Mouse (Mus musculus) adrenal gland, adult 8-10 months (tissue): Measurements from ENCODE around the gene Spdl1. TPM values are rescaled to one million over a fixed set of nuclear protein-coding genes. Genes with fewer than 3 reads are reported as not detected.
"Not testable (repeated sequence)": the region's sequence is repeated elsewhere in the genome, so short reads cannot be mapped to it uniquely, and the experiment has no call there.

Source experiments
- DNase-seq: peaks from one replicate; pipeline ENCODE4 v3.0.0; 2022
- total RNA-seq, 4 experiments: library from RNA; stranded (reverse); gene quantifications; 2 replicates each; pipeline ENCODE4 v1.2.4; 2022

Gene Spdl1
- total RNA-seq, 4 experiments from 2014 or later: 0.58 to 1.4 (median 0.72) TPM

DNA sequence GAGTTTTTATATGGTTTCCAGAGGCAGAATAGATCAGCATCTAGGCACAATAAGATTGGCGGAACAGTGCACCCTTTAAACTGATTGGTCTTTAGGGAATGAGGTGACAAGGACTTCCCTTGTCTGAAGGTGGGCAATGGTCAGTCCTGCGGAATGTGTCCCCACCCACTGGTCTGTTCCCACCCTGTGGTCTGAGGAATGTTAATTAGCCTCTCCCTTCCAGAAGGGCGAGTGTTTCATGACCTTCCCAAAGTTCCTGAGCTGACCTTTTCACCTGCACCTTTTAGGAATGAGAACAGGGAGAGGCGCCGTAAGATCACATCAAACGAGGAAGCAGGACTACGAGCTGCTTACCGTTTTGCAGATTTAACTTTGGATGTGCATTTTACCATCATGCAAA lies 35.4 kb downstream of the Spdl1 start:
- not testable (repeated sequence) for DNase-seq

DNA sequence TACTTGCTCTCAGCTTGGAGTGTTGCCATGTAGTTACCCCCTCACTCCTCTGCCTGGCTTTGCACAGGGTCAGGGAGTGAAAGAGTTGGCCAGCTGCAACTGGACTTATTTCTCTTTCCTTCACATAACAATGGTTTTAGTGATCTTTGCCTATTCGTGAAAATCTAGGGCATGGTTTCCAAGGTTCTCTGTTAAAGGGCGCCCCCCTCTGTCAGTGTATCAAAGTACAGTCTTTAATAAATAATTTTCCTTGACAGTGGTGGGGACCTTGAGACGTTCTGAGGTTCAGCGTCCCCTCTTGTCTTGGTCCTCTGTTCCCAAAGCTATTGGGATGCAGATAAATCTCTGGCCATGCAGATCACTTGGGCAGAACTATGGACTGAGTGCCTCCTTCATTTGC lies 37.3 kb downstream of the Spdl1 start:
- DNase-seq: peak; percentile 18

DNA sequence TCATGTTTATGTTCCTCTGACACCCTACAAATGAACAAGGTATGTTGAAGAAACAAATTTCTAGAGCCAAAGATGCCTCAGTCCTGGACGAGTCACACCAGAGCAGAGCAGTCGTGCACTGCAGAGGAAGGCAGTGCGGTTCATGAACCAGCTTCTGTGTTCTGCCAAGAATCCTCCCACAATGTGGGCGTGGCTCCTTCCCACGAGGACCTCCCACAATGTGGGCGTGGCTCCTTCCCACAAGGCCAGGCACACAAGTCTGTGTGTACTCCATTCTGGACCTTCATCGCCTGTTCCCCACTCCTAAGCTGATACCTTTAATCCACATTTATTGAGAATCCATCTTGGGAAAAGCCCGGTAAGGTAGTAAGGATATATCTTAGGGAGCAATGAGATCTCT lies 41.6 kb downstream of the Spdl1 start:
- no peak for DNase-seq

DNA sequence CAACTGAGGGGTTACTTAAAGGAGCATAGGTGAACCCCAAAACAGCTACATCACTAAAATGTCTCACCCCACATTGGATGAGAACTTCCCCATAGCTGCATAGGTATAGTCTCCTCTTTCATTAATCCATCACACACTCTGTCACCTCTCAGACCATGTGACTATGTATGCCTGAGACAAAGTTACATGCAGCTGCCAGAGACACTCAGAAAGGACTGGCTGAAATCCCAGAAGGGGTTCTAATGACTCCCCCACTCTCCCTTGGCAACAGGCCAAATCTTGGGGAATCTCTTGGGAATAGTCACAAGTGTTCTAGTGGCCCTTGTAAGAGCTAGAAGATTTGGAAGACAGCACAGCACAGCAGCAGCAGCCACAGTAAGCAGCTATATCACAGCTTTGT lies 48.6 kb downstream of the Spdl1 start:
- DNase-seq: no peak

DNA sequence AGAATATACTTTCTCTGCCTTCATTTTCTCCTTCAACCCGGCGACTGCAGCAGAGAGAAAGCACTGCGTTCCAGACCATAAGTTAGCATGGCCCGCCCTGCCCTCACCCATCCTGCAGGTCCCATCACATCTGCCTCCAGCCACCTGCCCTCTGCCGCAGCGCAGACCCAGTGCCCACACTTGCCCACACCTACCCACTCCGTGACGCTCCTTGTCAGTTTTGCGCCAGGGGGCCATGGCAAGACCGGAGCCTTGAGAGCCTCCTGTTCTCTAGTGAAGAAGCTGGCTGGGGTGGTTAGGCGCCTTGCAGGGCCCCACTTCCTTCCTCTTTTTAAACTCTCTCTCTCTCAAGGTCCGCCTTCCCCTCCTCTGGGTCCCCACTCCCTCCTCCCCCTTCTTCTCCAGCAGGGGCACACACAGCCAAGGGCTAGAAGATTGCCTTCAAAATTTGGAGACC lies 49.8 kb downstream of the Spdl1 start, which contains the start of gene Dock2:
Gene Dock2 (minus strand): TSS at position 306 of the 457 bp plus-strand sequence.
- DNase-seq: no peak

DNA sequence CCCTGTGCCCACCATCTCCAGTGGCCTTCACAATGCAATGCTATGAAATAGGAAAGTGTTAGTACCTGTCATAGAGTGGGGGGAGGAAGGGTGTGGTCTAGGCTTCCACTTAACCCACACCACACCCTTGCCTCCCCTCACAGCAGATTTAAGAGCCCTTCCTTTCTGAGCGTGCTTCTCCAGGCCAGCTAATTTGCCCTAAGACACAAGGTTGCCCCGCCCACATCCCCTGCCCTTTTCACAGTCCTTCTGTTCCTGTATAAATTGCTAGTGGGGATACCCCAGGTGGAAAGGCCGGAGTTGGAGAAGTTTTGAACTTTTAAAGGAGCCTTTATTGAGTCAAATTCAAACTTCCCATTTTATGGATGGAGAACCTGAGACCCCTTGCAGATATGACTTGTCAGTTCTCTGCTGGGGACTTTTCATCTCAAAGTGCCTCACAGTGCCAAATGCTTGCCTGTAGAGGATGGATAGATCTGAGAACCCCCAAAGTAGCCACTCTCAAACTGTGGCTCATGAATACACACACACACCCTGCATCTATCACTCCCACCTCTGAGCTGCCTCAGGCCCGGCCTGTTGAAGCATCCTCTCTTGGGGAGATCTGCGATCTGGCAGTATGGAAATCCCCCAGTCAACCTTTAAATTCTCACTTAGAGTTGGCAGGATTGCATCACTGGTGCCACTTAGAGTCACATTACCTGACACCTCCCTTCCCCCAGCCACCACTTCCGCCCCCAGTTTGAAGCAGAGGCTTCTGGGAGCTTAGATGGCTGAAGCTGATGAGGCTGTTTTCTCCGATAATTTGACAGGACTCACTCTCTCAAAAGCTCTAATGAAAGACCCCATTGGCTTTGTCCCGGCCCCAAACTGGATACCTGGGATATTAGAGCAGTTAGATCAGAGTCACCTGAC lies 50.7 kb downstream of the Spdl1 start:
- DNase-seq: no peak

DNA sequence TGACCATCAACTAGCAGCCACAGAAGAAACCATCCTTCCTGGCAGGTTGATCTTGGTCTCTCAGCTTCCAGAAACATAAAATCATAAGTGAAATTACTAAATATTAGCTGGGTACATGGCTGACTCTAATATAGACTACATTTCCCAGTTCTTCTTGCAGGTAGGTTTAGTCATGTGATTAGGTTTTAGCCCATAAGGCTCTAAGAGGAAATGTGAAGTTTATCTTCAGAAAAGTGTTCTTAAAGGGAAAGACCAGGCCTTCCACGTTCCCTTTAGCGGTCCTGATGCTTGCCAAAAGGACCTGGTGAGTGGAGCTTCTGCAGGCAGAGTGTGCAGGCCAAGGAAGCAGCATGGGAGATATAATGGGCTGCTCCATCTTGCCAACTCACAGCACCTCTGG lies 52.7 kb downstream of the Spdl1 start:
- DNase-seq: no peak

DNA sequence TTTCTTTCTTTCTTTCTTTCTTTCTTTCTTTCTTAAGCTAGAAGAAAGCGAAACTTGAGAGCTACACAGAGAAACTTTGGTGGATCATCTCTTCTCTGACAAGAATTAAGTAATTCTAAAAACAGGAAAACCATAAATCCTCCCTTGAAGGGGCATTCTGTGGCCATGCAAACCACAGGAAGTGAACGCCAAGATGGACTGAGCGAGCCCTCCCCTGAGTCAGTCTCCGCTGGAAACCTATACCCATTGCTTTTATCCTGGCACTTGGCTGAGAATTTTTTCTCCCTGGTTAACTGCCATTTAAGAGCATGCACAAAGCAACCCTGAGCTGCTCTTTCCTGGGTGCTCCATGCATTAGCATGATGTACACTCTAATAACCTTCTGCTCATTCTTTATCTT lies 53.5 kb downstream of the Spdl1 start:
- no peak for DNase-seq

DNA sequence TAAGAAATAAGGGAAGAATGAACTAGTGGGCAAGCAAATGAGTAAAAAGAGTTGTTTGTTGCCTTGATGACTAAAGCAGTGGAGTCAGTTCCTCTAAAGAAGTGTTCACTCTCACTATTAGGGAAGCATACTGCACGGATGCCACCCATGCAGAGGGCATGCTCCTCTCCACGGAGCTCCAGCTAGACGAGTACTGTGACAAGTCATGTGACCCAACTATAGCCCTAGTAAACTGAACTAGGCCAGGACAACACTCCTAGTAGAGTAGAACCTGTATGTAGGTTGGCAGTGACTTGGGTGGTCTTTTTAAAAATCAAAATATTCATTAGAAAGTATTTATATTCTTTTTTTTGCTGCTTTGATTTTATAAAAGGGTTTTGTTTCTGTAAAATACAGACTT lies 55.1 kb downstream of the Spdl1 start:
- no peak for DNase-seq

DNA sequence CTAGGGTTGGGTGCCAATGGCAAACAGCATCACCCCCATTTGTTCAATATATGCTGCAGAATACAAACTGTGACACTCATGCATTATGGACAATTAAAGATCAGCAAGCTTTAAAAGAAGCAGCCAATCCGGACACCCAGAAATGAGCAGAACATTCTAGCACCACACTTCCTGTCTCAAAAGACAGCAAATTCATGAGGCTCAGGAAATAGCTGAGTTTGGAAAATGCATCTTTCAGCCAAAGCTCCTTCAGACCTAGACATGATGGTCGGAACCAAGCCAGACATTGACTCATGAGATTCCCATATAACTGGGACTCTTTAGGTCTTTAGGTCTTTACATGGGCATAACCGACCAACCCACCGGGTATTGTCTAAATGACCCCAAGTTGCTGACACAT lies 55.9 kb downstream of the Spdl1 start:
- no peak for DNase-seq

DNA sequence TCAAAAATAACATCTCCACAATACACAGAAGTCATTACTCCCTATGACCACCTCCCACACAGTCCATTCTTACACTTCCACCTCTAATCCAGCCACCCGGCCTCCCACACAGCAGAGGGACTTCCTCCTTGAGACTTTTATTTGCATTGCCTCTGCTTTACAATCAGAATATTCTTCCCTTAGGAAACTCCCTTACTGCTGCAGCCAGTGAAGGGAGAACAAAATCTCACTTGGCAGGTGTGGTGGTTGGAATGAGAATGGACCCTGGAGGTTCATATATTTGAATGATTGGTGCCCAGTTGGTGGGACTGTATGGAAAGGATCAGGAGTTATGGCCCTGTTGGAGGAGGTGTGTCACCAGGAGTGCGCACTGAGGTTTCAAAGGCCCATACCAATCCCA lies 57.4 kb downstream of the Spdl1 start:
- no peak for DNase-seq

DNA sequence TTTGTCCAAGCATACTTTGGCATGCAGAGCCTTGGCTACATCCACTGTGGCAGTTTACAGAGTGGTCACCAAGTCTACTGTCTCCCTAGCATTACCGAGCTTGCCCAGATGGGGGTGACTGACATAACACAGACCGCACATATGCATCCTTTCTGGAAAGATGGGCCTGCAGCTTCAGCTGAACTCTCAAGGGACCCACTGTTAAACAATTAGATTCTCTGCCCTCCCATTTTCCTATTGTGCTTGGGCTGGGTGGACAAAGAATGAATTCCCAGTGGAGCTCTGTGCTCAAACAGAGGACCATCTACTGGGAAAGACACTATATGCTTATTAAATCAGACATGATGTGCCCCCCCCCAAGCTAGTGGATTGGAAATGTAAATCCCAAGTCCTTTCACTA lies 58.8 kb downstream of the Spdl1 start:
- DNase-seq: no peak

DNA sequence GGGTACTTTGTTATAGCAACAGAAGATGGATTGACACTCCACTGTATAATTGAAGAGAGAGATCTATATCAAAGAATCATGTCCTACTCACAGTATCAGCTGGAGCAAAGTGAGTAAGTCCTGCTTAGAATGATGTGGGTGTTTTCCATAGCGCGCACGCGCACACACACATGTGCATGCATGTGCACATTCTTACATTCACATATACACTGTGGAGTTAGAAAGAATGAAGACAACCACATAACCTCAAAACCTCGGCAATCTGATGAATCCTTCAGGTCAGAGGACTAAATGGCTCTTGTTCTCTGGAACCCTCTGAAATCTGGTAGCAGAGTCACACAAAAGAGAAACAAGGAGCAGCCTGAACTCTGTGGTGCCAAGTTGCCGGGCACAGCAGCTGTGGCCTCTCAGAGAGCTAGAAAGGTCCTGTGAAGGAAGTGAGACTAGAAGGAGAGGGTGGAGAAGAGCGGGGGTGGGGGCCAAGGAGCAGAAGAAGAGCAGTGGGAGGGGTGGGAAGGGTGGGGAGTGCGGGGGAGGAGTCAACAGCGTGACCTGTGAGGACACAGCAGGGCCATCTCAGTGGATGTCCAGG lies 60.0 kb downstream of the Spdl1 start:
- no peak for DNase-seq

DNA sequence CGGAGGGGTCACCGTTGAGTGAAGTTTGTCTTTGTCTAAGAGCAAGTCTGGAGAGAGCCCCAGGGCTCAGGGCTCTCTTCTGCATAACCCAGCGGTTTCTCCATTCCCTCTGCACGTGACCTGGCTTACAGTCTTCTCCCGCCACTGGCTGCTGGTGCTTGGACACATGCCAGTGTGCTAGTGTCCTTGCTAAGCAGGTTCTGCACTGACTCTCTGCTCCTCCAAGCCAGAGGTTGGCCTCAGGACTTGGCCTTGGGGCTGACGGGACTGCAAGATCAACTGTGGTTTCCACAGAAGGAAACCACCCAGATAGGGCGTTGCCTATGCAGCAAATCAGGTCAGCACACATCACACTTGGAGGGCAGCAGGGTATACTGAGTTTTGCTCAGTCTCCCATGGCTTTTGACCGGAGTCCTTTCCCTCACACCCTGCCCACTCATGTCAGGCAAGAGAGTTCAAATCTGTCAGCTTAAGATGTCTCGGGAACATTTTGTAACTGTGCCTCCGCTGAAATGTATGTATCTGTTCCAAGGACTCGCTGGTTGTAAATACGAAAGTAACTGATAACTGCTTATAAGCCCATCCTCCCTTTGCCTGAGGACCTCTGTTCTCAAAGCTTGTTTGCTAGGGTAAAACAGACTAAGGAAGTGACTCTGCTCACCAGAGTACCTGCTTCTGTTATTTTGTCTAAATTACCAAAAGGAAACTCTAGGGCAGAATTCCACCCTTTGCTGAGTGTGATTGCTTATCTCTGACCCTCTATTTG lies 62.0 kb downstream of the Spdl1 start:
- peak; percentile 92 for DNase-seq

DNA sequence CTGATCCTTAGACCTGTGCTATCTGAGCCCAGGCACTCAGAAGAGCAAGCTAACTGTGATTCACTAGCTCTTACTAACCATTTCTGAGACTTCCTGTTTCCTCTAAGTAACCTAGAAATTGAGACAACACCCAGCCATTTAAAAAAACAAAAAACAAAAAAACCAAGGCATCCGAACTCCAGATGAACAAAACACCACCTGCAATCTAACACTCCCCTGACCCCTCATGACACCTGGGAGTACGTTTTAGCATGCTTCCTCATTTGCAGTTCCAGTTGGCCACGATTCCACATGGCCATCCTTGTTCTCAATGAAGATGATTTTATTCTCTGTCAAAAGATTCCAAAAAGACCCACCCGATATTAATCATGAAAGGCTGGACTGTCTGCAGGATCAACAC lies 62.8 kb downstream of the Spdl1 start:
- DNase-seq: no peak

DNA sequence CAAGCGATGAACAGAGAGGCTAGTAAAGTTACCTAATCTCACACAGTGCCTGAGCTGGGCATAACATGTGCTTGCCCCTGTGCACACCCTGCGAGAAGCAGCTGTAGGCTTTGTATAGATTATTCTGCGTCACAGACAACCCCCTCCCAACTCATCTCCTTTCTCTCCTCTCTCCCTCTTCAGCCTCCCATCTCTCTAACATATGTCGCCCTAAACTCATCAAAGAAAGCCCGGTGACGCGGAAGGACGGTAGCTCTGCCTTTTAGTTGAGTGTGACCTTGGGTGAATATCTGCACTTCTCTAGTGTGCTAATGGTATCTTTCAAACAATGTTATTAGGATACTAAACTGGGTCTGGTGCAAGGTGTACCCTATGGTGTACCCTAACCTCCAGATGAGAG lies 63.5 kb downstream of the Spdl1 start:
- no peak for DNase-seq

DNA sequence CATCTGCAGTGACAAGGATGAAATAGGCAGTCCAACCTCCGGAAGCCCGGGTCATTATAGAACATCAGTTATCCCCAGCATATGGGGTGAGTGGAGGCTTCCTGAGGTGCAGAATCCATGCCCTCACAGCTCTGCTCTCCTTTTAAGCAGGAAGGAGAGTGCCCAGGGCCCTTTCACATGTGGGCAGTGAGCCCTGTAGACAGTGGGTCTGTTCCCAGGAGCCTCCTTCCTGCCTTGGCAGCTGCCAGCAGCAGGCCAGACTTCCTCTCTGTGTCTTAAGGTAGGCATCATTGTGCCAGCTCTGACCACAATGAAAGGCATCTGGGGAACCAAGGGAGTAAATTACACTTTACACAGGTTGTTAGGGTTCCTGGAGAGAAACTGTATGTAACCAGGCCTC lies 64.0 kb downstream of the Spdl1 start:
- no peak for DNase-seq

DNA sequence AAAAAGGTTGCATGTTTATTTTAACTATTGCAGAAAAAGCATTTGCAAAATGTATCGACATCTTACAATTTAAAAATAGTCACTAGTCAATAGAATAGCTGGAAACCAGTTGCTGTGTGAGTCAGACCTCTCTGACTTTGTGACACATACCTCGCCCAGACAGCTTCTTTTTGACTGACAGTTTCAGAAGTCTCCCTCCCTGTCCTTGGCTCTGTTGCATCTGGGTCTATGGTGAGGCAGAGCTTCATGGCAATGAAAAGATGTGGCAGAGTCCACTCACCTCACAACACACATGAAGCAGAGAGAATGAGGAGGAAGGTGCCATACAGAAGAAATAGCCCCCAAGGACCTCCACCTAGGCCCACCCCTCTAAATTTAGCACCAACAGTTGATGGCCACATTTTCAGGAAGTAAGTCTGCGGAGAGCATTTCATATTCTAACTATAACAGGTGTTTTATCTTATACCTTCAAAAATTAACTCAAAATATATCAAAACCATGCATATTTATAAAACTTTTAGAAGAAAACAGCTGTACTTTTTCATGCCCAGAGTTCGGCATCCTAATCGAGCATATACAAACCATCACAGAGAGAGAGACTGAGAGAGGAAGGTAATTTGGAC lies 69.6 kb downstream of the Spdl1 start:
- no peak for DNase-seq

DNA sequence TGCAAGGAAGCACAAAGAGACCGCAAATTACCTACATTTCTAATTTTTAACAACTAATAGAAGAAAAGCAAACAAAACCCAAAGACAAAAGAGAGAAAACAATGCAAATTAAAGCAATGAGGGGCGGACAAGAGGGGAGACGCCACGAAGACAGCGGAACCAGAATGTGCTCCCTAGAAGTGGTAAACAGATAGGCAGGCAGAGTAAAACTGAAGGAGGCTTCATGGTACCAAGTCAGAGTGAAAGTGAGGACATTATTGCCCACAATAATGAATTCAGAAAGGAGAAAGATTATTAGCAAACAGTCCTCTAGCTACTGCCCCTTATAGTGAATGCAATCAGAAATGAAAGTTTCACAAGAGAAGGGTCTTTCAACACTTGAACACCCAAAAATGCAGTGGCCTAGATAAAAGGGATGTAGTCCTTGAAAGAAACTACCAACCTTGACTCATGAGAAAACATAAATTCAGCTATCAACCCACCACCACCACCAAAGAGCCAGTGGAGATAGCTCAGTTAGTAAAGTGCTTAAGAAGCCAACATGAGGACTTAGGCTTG lies 70.8 kb downstream of the Spdl1 start:
- DNase-seq: no peak

DNA sequence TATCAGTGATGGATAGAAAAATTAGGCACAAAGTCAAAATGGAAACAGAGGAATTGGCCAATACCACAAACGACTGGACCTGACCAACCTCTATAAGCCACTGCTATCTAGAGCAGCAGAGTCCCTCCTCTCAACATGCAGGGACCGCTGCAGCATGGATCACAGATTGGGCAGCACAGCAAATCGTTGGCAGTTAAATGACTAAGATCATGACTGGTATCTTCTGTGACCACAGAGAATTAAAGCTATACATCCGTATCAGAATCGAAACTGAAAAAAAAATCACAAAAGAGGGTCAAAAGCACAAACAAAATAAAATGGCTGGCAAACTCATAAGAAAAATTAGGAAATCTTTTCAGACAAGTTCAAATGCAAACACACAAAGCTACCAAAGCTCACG lies 71.3 kb downstream of the Spdl1 start:
- DNase-seq: no peak

DNA sequence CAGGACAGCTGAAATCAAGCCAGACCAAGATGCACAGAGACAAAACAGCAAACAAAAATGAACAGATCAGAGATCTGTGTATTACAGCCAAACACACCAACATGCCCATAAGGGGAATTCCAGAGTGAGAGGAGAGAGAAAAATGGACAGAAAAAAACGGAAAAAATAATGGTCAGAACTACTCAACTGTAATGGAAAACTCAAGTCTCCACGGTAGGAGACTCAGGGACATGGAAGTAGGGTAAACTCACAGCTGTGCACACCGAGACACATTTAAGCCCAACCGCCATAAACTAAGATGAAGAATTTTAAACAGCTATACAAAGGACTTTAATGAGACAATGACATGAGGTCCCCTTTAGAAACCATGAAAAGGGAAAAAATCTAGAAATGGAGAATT lies 73.9 kb downstream of the Spdl1 start:
- no peak for DNase-seq
